In genomic region chr14:20707201-20708190, GRCm38 (mm10) we compare ENCODE assay signal across 1 mouse cellular context.
TF ChIP-seq lines count a peak whose summit lies in the region.

Zswim8 (plus strand) TSS chr14:20707552.

TF ChIP-seq in CH12.LX, 34 proteins besides CTCF, POLR2A, EP300 and RAD21 (continued from another document):
- TF ChIP-seq MEF2A (IDR thresholded peaks at IDR 0.05; ENCODE audit: borderline replicate concordance, low read depth, low read length) (peak; percentile 3), CHD2 (IDR thresholded peaks at IDR 0.05; ENCODE audit: low read length) (peak; percentile 57; the same call in 1 of the 2 replicates), IRF4 (IDR thresholded peaks at IDR 0.05; ENCODE audit: low read depth, low read length) (peak; percentile 37; the same call in 1 of the 2 replicates), UBTF (IDR thresholded peaks at IDR 0.05; ENCODE audit: low read depth, low read length) (0 out of 2 replicates have a peak, but pooled peaks have one; percentile 48), HCFC1 (IDR thresholded peaks at IDR 0.05; ENCODE audit: low read depth, low read length) (peak; percentile 90), MXI1 (IDR thresholded peaks at IDR 0.05; ENCODE audit: low read depth, low read length) (peak; percentile 94)
